Mouse (Mus musculus): ENCODE measurements around the gene Itga2b. TPM values are rescaled to one million over a fixed set of nuclear protein-coding genes. Genes with fewer than 3 reads are reported as not detected.

Gene Itga2b
- total RNA-seq, 1 experiment from 2014 or later = 82.3 TPM

- ATAC-seq (replicated peaks; ENCODE audit: insufficient number of reproducible peaks, low FRiP score, low TSS enrichment, poor library complexity, severe bottlenecking) = no peak
Measured at GRCm38 (mm10) chr11:102464901-102465300, 5.0 kb downstream of the Itga2b start.

- no peak for ATAC-seq (replicated peaks; ENCODE audit: insufficient number of reproducible peaks, low FRiP score, low TSS enrichment, poor library complexity, severe bottlenecking)
Measured at GRCm38 (mm10) chr11:102461764-102462163, 8.2 kb downstream of the Itga2b start.

- no peak for ATAC-seq (replicated peaks; ENCODE audit: insufficient number of reproducible peaks, low FRiP score, low TSS enrichment, poor library complexity, severe bottlenecking)
Measured at GRCm38 (mm10) chr11:102460541-102460940, 9.4 kb downstream of the Itga2b start.

GRCm38 (mm10) chr11:102455740-102456396, 14.1 kb downstream of the Itga2b start:
- ATAC-seq (replicated peaks; ENCODE audit: insufficient number of reproducible peaks, low FRiP score, low TSS enrichment, poor library complexity, severe bottlenecking) = peak; percentile 41

GRCm38 (mm10) chr11:102453131-102453530, 16.8 kb downstream of the Itga2b start:
- ATAC-seq (replicated peaks; ENCODE audit: insufficient number of reproducible peaks, low FRiP score, low TSS enrichment, poor library complexity, severe bottlenecking) = no peak

- no peak for ATAC-seq (replicated peaks; ENCODE audit: insufficient number of reproducible peaks, low FRiP score, low TSS enrichment, poor library complexity, severe bottlenecking)
Measured at GRCm38 (mm10) chr11:102449043-102450008, 20.6 kb downstream of the Itga2b start.

- no peak for ATAC-seq (replicated peaks; ENCODE audit: insufficient number of reproducible peaks, low FRiP score, low TSS enrichment, poor library complexity, severe bottlenecking)
Measured at GRCm38 (mm10) chr11:102448327-102448726, 21.6 kb downstream of the Itga2b start.

GRCm38 (mm10) chr11:102447497-102447896, 22.4 kb downstream of the Itga2b start, which contains the start of gene Fam171a2:
Gene Fam171a2, minus strand, starts transcription at chr11:102447682.
- ATAC-seq (replicated peaks; ENCODE audit: insufficient number of reproducible peaks, low FRiP score, low TSS enrichment, poor library complexity, severe bottlenecking) = no peak

- no peak for ATAC-seq (replicated peaks; ENCODE audit: insufficient number of reproducible peaks, low FRiP score, low TSS enrichment, poor library complexity, severe bottlenecking)
Measured at GRCm38 (mm10) chr11:102446581-102447461, 23.1 kb downstream of the Itga2b start.

GRCm38 (mm10) chr11:102445891-102446361, 24.0 kb downstream of the Itga2b start:
- ATAC-seq (replicated peaks; ENCODE audit: insufficient number of reproducible peaks, low FRiP score, low TSS enrichment, poor library complexity, severe bottlenecking) = no peak

GRCm38 (mm10) chr11:102445264-102445890, 24.5 kb downstream of the Itga2b start:
- no peak for ATAC-seq (replicated peaks; ENCODE audit: insufficient number of reproducible peaks, low FRiP score, low TSS enrichment, poor library complexity, severe bottlenecking)

- no peak for ATAC-seq (replicated peaks; ENCODE audit: insufficient number of reproducible peaks, low FRiP score, low TSS enrichment, poor library complexity, severe bottlenecking)
Measured at GRCm38 (mm10) chr11:102444781-102445180, 25.1 kb downstream of the Itga2b start.

GRCm38 (mm10) chr11:102444321-102444720, 25.6 kb downstream of the Itga2b start:
- no peak for ATAC-seq (replicated peaks; ENCODE audit: insufficient number of reproducible peaks, low FRiP score, low TSS enrichment, poor library complexity, severe bottlenecking)

- ATAC-seq (replicated peaks; ENCODE audit: insufficient number of reproducible peaks, low FRiP score, low TSS enrichment, poor library complexity, severe bottlenecking) = no peak
Measured at GRCm38 (mm10) chr11:102443740-102444139, 26.2 kb downstream of the Itga2b start.

- no peak for ATAC-seq (replicated peaks; ENCODE audit: insufficient number of reproducible peaks, low FRiP score, low TSS enrichment, poor library complexity, severe bottlenecking)
Measured at GRCm38 (mm10) chr11:102442089-102442488, 27.8 kb downstream of the Itga2b start.

GRCm38 (mm10) chr11:102441434-102441833, 28.5 kb downstream of the Itga2b start:
- no peak for ATAC-seq (replicated peaks; ENCODE audit: insufficient number of reproducible peaks, low FRiP score, low TSS enrichment, poor library complexity, severe bottlenecking)

GRCm38 (mm10) chr11:102440255-102440654, 29.7 kb downstream of the Itga2b start:
- ATAC-seq (replicated peaks; ENCODE audit: insufficient number of reproducible peaks, low FRiP score, low TSS enrichment, poor library complexity, severe bottlenecking) = no peak
